Mouse (Mus musculus): ENCODE data around the gene Vmn2r86.
"Not testable (repeated sequence)": the region's sequence is repeated elsewhere in the genome, so short reads cannot be mapped to it uniquely, and the experiment has no call there.

Gene Vmn2r86

GRCm38 (mm10) chr10:130455950-130456349 lies at the start of gene Vmn2r86:
TSS of gene Vmn2r86 (minus strand) at chr10:130456050.
- DNase-seq (ENCODE audit: low spot score), result not testable (repeated sequence)

GRCm38 (mm10) chr10:130497296-130497695 lies 41.4 kb upstream of the Vmn2r86 start, which contains the start of gene Vmn2r87:
TSS of gene Vmn2r87 (minus strand) at chr10:130497396.
- DNase-seq (ENCODE audit: low spot score), result no peak

DNA sequence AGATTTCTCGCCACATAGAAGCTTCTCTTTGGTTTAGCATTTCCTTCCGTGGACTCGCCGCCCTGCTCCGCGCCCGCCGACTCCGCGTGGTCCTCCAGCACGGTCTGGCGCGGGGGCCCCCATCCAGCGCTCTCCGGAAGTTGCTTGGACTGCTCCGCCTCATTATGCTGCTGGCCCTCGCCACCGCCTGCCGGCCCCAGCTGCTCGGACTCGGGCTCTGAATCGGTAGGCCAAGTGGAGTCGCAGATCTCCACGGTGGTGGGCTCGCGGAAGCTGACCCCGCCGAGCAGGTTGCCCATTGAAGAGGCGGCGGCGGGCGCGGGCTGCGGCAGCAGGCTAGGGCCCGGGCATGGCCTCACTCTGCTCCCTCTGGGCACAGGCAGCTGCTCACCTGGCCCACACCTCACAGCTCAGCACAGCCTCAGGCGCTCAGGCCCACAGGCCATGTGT lies 14.5 kb upstream of the Vmn2r86 start:
- peak; percentile 73 for DNase-seq (ENCODE audit: low spot score)

GRCm38 (mm10) chr10:130444776-130445175 lies 11.1 kb downstream of the Vmn2r86 start:
- DNase-seq (ENCODE audit: low spot score), result no peak

GRCm38 (mm10) chr10:130434185-130434898 lies 21.5 kb downstream of the Vmn2r86 start:
- not testable (repeated sequence) for DNase-seq (ENCODE audit: low spot score)

DNA sequence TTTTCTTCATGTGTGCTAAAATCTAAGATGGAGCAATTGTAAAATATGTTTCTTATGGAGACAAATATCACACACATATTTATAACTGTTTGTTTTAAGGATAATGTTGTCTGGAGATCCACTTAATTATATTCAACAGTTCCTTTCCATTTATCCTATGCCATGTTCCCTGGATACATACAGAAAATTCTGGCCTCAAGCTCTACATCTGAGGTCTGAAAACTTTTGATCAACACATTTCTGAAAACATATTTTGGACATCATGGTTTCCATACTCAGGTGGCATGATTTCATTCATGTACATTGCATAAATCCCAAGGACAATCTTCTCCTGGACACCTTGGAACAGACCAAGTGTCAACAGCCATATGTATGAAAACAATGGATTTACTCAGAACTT lies 26.2 kb downstream of the Vmn2r86 start, which contains the start of gene Vmn2r85:
Gene Vmn2r85, minus strand, starts transcription at position 101 of the 400 bp plus-strand sequence.
- DNase-seq (ENCODE audit: low spot score), result not testable (repeated sequence)

GRCm38 (mm10) chr10:130422368-130422767 lies 33.5 kb downstream of the Vmn2r86 start:
- not testable (repeated sequence) for DNase-seq (ENCODE audit: low spot score)

DNA sequence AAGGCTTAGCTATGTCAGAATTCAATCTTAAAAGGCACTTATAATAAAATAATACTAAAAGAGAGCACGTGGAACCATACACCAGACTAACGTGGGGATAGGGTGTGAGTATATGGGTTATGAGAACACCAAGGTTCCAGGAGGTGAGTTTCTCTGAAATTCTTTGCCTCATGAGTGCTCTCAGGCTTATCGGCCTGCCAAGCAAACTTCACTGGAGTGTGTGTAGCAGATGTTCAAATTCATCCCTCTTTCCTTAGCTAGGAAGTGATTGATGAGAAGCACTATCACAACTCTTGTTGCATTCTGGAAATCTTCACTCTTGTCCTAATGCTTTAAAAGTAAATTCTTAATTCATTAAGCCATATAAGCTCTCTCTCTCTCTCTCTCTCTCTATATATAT lies 35.4 kb downstream of the Vmn2r86 start:
- DNase-seq (ENCODE audit: low spot score), result no peak

GRCm38 (mm10) chr10:130419954-130420353 lies 35.9 kb downstream of the Vmn2r86 start:
- not testable (repeated sequence) for DNase-seq (ENCODE audit: low spot score)

- DNase-seq (ENCODE audit: low spot score), result not testable (repeated sequence)
Measured at GRCm38 (mm10) chr10:130416352-130416751, 39.5 kb downstream of the Vmn2r86 start.

GRCm38 (mm10) chr10:130412167-130412698 lies 43.6 kb downstream of the Vmn2r86 start:
- not testable (repeated sequence) for DNase-seq (ENCODE audit: low spot score)

DNA sequence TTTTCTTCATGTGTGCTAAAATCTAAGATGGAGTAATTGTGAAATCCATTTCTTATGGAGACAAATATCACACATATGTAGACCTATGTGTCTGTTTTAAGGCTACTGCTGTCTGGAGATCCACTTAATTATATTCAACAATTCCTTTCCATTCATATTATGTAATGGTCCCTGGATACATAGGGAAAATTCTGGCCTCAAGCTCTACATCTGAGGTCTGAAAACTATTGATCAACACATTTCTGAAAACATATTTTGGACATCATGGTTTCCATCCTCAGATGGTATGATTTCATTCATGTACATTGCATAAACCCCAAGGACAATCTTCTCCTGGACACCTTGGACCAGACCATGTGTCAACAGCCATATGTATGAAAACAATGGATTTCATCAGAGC lies 61.6 kb downstream of the Vmn2r86 start, which contains the start of gene Vmn2r84:
Gene Vmn2r84, minus strand, starts transcription at position 101 of the 400 bp plus-strand sequence.
- no peak for DNase-seq (ENCODE audit: low spot score)

All from embryo, embryonic 10.5 days (tissue).